Mouse (Mus musculus): ENCODE data around the gene Tatdn3.
A peak's percentile ranks its signal among the peaks of the same experiment; 100 is the strongest.

Gene Tatdn3

DNA sequence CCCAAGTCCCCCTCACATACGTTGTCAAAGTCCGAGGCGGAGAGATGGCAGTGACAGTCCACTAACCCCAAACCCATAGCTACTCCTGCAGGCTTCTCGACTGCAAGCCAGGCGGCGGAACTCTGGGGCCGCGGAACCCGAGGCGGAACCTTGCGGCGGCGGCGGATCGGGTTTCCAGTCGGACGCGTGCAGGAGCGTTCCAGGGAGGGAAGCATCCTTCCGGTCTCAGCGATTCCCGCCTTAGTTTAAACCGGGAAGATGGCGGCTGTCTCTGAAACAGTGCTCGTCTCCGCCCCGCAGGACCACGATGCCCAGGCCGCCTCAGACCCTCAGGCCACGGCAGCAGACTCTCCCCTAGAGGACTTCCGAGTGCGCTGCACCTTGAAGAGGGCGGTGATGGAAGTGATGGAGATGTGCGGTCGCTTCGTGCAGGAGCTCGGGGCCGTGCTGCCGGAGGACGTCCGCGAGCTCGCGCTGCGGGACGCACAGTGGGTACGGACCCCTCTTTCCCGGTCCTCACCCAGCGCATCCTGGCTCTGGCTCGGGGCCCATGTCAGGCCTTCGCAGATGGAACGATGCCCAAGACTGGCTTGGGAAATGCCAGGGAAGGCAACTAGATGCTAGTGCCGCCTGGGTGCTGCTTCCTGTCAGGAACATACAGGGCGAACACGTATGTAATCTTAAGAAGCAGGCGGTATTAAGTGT is at the start of gene Tatdn3, which contains the start of gene Nsl1:
Tatdn3 (minus strand) TSS at position 152 of the 705 bp plus-strand sequence.
Nsl1 (plus strand) TSS at position 232 of the 705 bp plus-strand sequence.
- DNase-seq (ENCODE audit: low spot score in 2 of 2), result peak; percentile 84 to 87

GRCm38 (mm10) chr1:191111146-191111545 is 48.4 kb upstream of the Tatdn3 start:
- peak; percentile 32 to 51 for DNase-seq (ENCODE audit: low spot score in 2 of 2)

DNA sequence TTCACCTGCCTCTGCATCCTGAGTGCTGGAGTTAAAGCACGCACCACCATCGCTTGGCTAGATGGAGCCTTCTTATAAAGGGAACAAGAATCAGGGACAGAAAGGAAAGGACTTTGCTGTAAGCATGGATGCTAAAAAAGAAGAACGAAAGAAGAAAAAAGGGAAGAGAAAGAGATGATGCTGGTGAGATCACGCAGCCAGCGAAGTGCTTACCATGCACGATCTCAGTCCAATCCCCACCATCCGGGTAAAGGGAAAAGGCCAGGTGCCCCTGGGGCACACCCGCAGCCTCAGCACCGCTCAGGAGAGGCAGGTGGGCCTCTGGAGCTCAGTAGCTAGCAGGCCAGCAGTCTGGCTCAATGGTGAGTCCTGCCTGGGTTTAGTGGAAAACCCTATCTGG is 47.2 kb upstream of the Tatdn3 start:
- no peak for DNase-seq (ENCODE audit: low spot score in 2 of 2)

DNA sequence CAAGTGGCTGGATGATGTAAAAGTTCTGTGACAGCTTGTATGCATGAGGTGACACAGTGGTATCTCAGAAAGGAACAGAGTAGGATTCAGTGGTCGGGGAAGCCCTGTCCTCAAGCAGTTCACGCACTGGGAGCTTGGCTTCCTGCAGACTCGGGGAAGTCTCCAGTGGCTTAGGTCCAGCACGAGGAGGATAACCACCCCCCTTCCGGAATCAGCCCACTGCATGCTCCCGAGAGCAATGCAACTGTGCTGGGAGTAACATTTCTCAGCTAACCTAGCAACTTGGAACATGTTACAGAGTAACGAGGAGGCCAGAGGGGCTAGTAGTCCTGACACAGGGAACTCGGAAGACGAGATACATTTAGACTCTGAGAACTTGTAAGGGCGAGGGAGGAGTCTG is 44.6 kb upstream of the Tatdn3 start:
- DNase-seq (ENCODE audit: low spot score in 2 of 2), result no peak

DNA sequence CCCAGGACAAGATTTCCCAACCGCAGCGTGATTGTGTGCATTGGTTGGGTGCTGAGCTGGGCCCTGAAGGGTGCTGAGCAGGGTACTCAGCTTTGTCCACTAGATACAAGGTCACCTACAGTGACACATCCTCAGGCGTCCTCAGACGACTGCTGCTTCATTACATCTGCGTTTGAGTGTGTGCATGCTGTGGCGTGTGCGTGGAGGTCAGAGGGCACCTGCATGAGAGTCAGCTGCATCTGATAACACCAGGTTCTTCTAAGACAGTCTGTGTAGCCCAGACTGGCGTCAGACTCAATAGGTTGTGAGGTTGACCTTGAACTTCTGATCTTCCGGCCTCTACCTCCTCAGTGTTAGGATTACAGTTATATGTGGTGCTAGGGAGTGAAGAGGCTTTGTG is 42.5 kb upstream of the Tatdn3 start:
- no peak for DNase-seq (ENCODE audit: low spot score in 2 of 2)

DNA sequence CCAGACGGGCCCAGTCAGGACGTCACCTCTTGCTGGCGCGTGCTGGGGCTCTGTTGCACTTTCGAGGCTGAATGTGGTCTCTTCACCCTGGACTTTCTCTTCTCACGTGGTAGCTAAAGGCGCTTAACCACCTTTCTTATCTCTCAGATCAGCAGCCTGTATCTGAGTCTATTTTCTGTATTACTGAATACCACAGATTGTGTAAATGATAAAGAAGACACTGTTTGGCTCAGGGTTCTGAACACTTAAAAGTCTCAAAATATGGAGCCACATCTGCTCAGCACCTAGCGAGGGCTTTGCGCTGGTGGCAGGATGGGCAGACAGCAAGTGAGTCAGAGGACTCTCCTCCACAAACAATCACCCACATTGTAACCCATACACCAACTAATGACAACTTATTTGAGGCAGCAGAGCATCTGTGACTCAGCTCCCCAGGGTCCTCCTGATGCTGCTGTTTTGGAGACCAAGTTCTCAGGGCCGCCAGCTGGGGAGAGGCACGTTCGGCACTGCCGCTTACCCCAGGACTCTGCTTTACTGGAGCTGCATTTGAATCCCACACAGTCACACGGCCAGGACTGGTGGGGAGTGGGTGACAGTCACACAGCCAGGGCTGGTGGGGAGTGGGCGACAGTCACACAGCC is 40.1 kb upstream of the Tatdn3 start:
- DNase-seq (ENCODE audit: low spot score in 2 of 2), result peak; percentile 39 to 51

- DNase-seq (ENCODE audit: low spot score in 2 of 2), result no peak
These were observed 37.1 kb upstream of the Tatdn3 start for GRCm38 (mm10) chr1:191099772-191100291.

GRCm38 (mm10) chr1:191099114-191099513 is 36.4 kb upstream of the Tatdn3 start:
- DNase-seq (ENCODE audit: low spot score in 2 of 2), result no peak

DNA sequence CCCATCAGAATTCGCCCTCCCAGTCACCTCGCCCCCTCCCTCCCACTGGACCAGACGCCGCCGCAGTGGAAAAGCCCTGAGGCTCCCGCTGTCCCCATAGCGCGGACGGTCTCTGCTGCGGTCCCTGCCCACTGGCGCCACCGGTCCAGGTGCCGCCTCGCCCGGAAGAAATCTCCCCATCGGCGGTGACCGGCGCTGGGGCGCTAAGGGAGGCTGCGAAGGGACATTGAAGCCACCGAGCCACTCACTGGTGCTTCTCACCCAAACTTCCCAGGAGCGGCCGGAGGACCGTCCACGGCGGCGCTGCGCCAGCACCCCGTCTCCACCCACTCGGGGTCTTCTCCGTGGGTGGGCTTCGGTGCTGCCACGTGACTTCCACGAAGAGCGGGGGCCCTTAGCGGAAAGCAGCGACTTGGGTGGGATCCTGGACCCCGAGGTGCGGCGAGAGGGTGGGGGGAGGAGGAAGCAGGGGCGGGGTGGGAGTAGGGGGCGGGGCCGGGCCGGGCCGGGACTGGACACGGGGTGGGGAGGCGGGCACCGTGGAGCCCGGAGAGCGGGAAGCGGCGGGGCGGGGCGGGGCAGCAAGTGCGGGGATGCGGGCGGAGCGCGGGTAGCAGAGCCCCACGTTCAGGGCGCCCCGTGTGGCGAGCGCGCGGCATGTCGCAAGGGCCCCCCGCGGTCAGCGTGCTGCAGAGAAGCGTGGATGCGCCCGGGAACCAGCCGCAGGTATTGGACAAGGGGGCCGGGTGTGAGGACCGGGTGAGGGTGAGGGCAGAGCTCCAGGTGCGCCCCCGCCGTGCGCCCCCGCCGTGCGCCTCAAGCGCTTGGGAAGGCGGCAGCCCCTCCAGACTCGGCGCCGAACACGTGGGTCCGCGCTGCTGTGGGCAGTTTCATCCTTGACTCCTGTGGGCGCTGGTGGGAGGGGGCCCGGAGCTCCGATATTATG is 35.3 kb upstream of the Tatdn3 start, which contains the start of gene Batf3:
Batf3 (plus strand) TSS at position 46 of the 946 bp plus-strand sequence.
- DNase-seq (ENCODE audit: low spot score in 2 of 2), result peak in 1 of 2 experiments; percentile 32

GRCm38 (mm10) chr1:191096871-191097681 is 34.3 kb upstream of the Tatdn3 start:
- peak in 1 of 2 experiments; percentile 14 for DNase-seq (ENCODE audit: low spot score in 2 of 2)

DNA sequence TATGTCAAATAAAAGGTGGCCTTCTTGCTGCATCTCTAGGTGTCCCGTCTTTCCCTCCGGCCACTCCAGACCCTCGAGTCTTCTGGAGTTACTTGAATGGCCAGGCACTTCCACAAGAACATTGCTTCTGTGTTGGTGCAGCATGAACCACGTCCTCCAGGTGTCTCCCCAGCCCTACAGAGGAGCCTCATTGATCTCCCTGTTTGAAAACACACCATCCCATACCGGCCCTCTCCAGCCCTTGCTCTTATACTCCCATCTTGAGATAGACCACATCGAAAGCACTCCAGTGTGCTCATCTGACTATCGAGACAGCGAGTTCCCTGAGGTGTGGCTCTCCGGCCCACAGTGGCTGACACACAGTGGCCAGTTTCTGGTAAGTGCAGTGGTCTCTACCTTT is 32.3 kb upstream of the Tatdn3 start:
- DNase-seq (ENCODE audit: low spot score in 2 of 2), result no peak

DNA sequence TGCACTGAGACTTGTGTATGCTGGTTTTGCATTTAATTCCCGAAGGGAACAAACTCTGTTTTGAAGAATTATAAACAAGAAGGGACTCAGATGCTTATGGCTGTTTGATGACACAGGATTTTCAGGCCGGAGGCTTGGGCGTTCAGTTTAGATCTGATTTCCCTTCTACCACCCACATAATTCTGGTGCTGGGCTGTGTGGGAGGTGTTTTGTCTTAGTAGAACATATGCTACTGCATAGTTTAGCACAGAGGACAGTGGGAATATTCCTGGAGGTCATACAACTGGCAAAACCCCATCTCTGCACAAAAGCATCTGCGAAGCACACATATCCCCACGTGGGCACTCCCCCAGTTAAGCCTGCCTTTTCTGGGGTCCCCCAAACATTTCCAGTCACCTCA is 30.8 kb upstream of the Tatdn3 start:
- no peak for DNase-seq (ENCODE audit: low spot score in 2 of 2)

GRCm38 (mm10) chr1:191092050-191092449 is 29.3 kb upstream of the Tatdn3 start:
- DNase-seq (ENCODE audit: low spot score in 2 of 2), result no peak

- DNase-seq (ENCODE audit: low spot score in 2 of 2), result no peak
These were observed 26.6 kb upstream of the Tatdn3 start for GRCm38 (mm10) chr1:191089355-191089754.

- DNase-seq (ENCODE audit: low spot score in 2 of 2), result no peak
These were observed 25.2 kb upstream of the Tatdn3 start for GRCm38 (mm10) chr1:191087955-191088354.

- no peak for DNase-seq (ENCODE audit: low spot score in 2 of 2)
These were observed 24.2 kb upstream of the Tatdn3 start for GRCm38 (mm10) chr1:191086960-191087359.

DNA sequence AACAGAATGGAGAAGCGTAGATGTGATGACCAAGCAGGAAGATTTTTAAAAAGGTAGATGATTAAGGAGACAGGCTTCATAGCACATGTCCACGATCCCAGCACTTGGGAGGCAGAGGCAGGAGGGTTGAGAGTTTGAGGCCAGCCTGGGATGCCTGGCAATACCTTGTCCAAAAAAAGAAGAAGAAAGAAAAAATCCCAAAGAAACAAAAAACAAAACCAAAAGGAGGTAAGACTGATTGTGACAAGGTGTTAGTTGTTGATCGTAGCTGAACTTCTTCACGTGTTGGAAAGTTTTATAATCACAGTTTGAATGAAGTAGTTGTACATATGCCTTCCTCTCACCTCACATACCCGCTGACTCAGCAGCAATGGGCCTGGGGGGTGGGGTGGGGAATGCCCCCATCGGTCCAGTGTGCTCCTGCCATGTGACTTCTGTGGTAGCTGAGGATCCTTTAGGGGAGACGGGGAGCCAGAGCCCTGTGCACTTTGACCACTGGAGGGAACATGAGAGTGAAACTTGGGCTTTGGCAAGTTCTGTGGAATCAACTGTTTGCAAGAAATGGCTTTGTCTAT is 23.7 kb upstream of the Tatdn3 start:
- no peak for DNase-seq (ENCODE audit: low spot score in 2 of 2)

DNA sequence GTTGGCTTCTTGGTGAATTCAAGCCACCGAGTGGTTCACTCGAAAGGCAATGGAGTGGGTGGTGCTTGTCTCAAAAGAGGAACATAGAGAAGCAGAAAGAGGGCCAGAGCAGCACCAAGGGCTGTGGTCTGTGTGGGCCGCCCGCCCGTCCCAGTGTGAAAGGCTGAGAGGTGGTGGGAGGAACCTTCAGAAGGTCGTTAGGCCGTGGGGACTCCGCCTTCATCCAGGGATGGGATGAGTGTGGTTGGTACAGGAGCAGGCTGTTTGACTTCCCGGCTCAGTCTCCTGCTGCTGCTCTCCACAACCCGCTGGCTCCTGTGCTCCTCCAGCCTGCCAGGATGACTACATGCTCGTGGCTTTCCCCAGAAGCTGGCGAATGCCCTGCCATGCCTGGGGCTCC is 22.9 kb upstream of the Tatdn3 start:
- DNase-seq (ENCODE audit: low spot score in 2 of 2), result peak in 1 of 2 experiments; percentile 29

DNA sequence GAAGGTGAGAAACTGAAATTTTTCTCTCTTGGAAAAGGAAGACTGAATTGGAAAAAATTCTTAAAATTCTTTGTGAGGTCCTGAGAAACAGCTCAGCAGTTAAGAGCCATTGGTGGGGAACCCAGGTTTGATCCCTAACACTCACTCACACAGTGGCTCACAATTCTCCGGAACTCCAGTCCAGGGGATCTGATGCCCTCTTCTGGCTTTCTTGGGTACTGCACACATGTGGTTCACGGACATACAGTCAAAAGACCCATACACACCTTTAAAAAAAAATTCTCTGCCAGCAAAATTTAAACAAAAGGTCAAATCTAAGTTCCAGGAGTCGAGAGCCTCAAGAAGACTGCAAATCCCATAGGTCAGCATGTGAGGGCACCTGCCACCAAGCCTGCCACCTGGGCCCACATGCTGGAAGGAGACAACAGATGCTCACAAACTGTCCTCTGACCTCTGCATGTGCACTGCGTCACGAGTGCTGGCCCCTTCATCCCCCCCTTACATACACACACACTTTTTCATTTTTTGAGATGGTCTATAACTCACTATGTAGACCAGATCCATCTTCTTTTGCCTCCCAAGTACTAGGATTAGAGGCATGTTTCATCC is 22.3 kb upstream of the Tatdn3 start:
- DNase-seq (ENCODE audit: low spot score in 2 of 2), result peak in 1 of 2 experiments; percentile 44

- no peak for DNase-seq (ENCODE audit: low spot score in 2 of 2)
These were observed 20.5 kb upstream of the Tatdn3 start for GRCm38 (mm10) chr1:191083230-191083629.

Data from natural killer cell, adult 2 months (primary cell).